Mouse (Mus musculus) heart, adult 2 months (tissue): ENCODE measurements around the gene Hoxc6. TPM values are rescaled to one million over a fixed set of nuclear protein-coding genes. Genes with fewer than 3 reads are reported as not detected.

Source experiments
- DNase-seq, 2 experiments: peaks; one replicate each; pipeline ENCODE4 v3.0.0; 2021
- H3K27ac ChIP-seq: fragments of 200-600 bp; 2 replicates; pipeline ENCODE4 v1.8.1; 2022
- H3K27me3 ChIP-seq: fragments of 200-500 bp; 2 replicates; pipeline ENCODE4 v1.6.1; 2012; ENCODE audit warnings: mild to moderate bottlenecking, low read length, inconsistent platforms, mixed read lengths; ENCODE audit not compliant: control insufficient read depth, insufficient read depth
- H3K36me3 ChIP-seq: fragments of 200-500 bp; 2 replicates; pipeline ENCODE4 v1.6.1; 2012; ENCODE audit warnings: low read length, inconsistent platforms; ENCODE audit not compliant: control insufficient read depth, insufficient read depth
- H3K4me1 ChIP-seq: fragments of 200-500 bp; 2 replicates; pipeline ENCODE4 v1.6.1; 2011; ENCODE audit warnings: low read length; ENCODE audit not compliant: control insufficient read depth, insufficient read depth
- H3K4me3 ChIP-seq: fragments of 200-600 bp; 2 replicates; pipeline ENCODE4 v1.8.1; 2022
- H3K79me2 ChIP-seq: fragments of 200-500 bp; replicated peaks from 2 replicates; pipeline ENCODE4 v1.6.1; 2012; ENCODE audit warnings: mild to moderate bottlenecking, inconsistent platforms, low read length, moderate library complexity, mixed read lengths; ENCODE audit not compliant: control insufficient read depth, insufficient read depth
- H3K9ac ChIP-seq: fragments of 200-500 bp; 2 replicates; pipeline ENCODE4 v1.6.1; 2012; ENCODE audit warnings: low read depth, mild to moderate bottlenecking, control low read depth, inconsistent platforms, low read length, mixed read lengths
- CTCF ChIP-seq: fragments of 200-600 bp; IDR thresholded peaks from 2 replicates; pipeline ENCODE4 v1.8.1; 2022; ENCODE audit warnings: antibody characterized with exemption, mild to moderate bottlenecking, moderate library complexity
- EP300 ChIP-seq: fragments of 200-500 bp; IDR thresholded peaks from 2 replicates; pipeline ENCODE4 v1.6.1; 2011; ENCODE audit warnings: low read depth, low read length, control low read depth; ENCODE audit not compliant: insufficient read depth
- POLR2A ChIP-seq: fragments of 200-500 bp; IDR thresholded peaks from 2 replicates; pipeline ENCODE4 v1.6.1; 2011; ENCODE audit warnings: mild to moderate bottlenecking, low read depth, low read length, control low read depth; ENCODE audit not compliant: insufficient read depth
- WGBS: fragments of 180-500 bp; shearing (Covaris S2); methylation state at CpG from one replicate; pipeline ENCODE4 v1.1.7; 2018; 5-methylcytosine and 5-hydroxymethylcytosine counted together
- intact Hi-C: fragments of 180-260 bp; cut with DNase I; formaldehyde crosslinking; loops from one replicate; pipeline ENCODE4 v1.15.1; 2025
- polyA plus RNA-seq: library from polyadenylated mRNA; depleted of rRNA; stranded (reverse); fragments of >200 nt; gene quantifications from 2 replicates; pipeline ENCODE4 v1.2.3, GENCODE M21; 2012
- total RNA-seq, 2 experiments: library from RNA; stranded (reverse); gene quantifications; 2 replicates each; pipeline ENCODE4 v1.2.3; 2021

The Hoxc6 gene
- total and polyA plus RNA-seq, 3 experiments = not detected

GRCm38 (mm10) chr15:103034807-103035547 is 36.9 kb downstream of the Hoxc6 start:
- intact Hi-C loops = no loop called here
- no peak for DNase-seq

GRCm38 (mm10) chr15:103035548-103035881 is 37.5 kb downstream of the Hoxc6 start:
- H3K79me2 ChIP-seq = no peaks in the 10 kb centered on the region
- intact Hi-C loops = no loop called here
- H3K27ac ChIP-seq = no peak overlapping the region
- peaks cover 23% of the 10 kb centered on the region for H3K27me3 ChIP-seq
- no peak for DNase-seq
- TF ChIP-seq POLR2A (no peak), EP300 (no peak), CTCF (no peak)
- H3K4me3 ChIP-seq = no peak overlapping the region
- H3K36me3 ChIP-seq = no peaks in the 10 kb centered on the region
- no peaks in the 10 kb centered on the region for H3K4me1 ChIP-seq
- WGBS = 4% methylated on average over 14 of the region's 14 CpGs
- no peak overlapping the region for H3K9ac ChIP-seq

More at GRCm38 (mm10) chr15:103034807-103035547, 36.9 kb downstream of the Hoxc6 start:
- Histone ChIP-seq H3K27me3 (peaks cover 26% of the 10 kb centered on the region), H3K4me1 (no peaks in the 10 kb centered on the region), H3K79me2 (no peaks in the 10 kb centered on the region), H3K4me3 (no peak overlapping the region), H3K9ac (no peak overlapping the region), H3K27ac (no peak overlapping the region), H3K36me3 (no peaks in the 10 kb centered on the region)
- TF ChIP-seq CTCF (no peak), POLR2A (no peak)
- WGBS = 2% methylated on average over 34 of the region's 34 CpGs

GRCm38 (mm10) chr15:103037579-103037978 is 39.5 kb downstream of the Hoxc6 start:
- H3K4me3 ChIP-seq = no peak overlapping the region
- 30% methylated on average over 1 of the region's 1 CpGs for WGBS
- TF ChIP-seq POLR2A (no peak), EP300 (no peak), CTCF (no peak)
- H3K79me2 ChIP-seq = no peaks in the 10 kb centered on the region
- no peak overlapping the region for H3K27ac ChIP-seq
- H3K4me1 ChIP-seq = no peaks in the 10 kb centered on the region
- no peak for DNase-seq
- H3K9ac ChIP-seq = no peak overlapping the region
- H3K27me3 ChIP-seq = peaks cover 25% of the 10 kb centered on the region
- intact Hi-C loops = no loop called here
- H3K36me3 ChIP-seq = no peaks in the 10 kb centered on the region

DNA sequence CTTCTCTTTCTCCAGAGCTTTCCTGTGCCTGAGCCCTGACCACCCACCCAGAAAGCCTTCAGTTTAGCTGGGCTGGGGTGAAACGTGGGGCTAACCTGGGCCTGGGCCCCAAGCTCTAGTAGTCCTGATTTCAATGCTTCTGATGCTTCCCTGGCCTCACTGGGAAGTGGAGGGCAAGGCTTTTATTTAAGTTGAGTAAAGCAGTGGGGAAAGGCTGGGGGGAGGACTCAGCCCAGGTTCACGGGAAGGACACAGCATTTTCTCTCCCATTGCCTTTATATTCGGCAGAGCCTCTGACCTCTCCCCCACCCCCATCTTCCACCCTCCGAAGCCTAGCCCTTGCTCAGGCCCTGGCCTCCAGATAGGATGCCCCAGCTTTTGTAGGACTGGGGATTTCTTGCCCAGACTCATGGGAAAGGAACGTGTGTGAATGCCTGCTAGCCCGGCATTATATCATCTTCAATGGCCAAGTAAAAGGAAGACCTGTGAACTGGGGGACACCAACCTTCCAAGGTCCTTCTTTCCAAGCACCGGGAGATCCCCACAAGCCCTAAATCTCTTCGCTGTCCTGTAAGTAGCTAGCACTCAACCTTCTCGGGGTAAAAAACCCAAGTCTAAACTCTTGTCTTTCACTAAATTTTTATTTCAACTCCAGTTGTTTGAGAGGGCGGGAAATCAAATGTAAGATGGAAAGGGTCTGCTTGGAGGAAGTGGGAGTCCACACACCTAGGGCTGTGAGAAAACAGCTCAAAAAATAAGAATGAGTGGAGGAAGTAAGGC is 40.8 kb downstream of the Hoxc6 start:
- Histone ChIP-seq H3K4me1 (no peaks in the 10 kb centered on the region), H3K79me2 (no peaks in the 10 kb centered on the region), H3K4me3 (no peak overlapping the region), H3K9ac (no peak overlapping the region), H3K36me3 (no peaks in the 10 kb centered on the region), H3K27ac (no peak overlapping the region), H3K27me3 (peaks cover 23% of the 10 kb centered on the region)
- DNase-seq = no peak
- intact Hi-C loops = no loop called here
- TF ChIP-seq EP300 = no peak
- TF ChIP-seq POLR2A = no peak
- TF ChIP-seq CTCF = no peak
- 27% methylated on average over 10 of the region's 10 CpGs for WGBS

DNA sequence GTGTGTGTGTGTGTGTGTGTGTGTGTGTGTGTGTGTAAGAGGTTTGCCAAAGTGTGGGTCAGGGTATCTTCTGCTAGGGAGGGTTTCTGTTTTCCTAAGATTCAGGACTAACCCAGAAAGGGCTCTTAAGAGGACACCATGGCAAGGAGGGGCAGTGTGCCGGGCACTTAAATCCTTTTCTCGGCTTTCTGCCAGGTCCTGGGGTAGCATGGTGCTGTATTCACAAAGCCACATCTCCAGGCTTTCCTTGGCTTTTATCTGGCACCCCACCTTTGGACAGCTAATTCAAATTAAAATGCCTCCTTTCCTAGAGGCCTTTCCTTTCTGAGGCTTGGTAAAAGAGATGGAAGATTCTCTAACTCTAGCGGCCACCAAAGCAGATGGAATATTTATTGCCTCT is 41.6 kb downstream of the Hoxc6 start:
- DNase-seq = no peak
- TF ChIP-seq POLR2A (no peak), CTCF (no peak), EP300 (no peak)
- no peak overlapping the region for H3K9ac ChIP-seq
- no peaks in the 10 kb centered on the region for H3K4me1 ChIP-seq
- H3K27ac ChIP-seq = no peak overlapping the region
- no peaks in the 10 kb centered on the region for H3K79me2 ChIP-seq
- 20% methylated on average over 3 of the region's 3 CpGs for WGBS
- no peaks in the 10 kb centered on the region for H3K36me3 ChIP-seq
- no peak overlapping the region for H3K4me3 ChIP-seq
- H3K27me3 ChIP-seq = peaks cover 19% of the 10 kb centered on the region
- intact Hi-C loops = no loop called here

GRCm38 (mm10) chr15:103040601-103041000 is 42.5 kb downstream of the Hoxc6 start:
- Histone ChIP-seq H3K4me1 (no peaks in the 10 kb centered on the region), H3K36me3 (no peaks in the 10 kb centered on the region), H3K27ac (no peak overlapping the region), H3K27me3 (peaks cover 14% of the 10 kb centered on the region), H3K4me3 (no peak overlapping the region), H3K9ac (no peak overlapping the region), H3K79me2 (no peaks in the 10 kb centered on the region)
- DNase-seq = no peak
- intact Hi-C loops = no loop called here
- WGBS = 10% methylated on average over 12 of the region's 12 CpGs
- TF ChIP-seq CTCF (no peak), POLR2A (no peak), EP300 (no peak)
